Mouse (Mus musculus) liver, adult 2 months (tissue): ENCODE results near the gene Ssc5d.

Experiments
- CTCF ChIP-seq: fragments of 200-500 bp; IDR thresholded peaks from 2 replicates; pipeline ENCODE4 v1.5.1; 2011; ENCODE audit warnings: low read depth, low read length, control low read depth
- POLR2A ChIP-seq: fragments of 200-500 bp; IDR thresholded peaks from 2 replicates; pipeline ENCODE4 v1.6.1; 2011; ENCODE audit warnings: low read length, control low read depth; ENCODE audit not compliant: insufficient read depth; ENCODE audit errors: extremely low read depth

- TF ChIP-seq POLR2A (no peak), CTCF (no peak)
Measured at GRCm38 (mm10) chr7:4920496-4920895, 5.1 kb upstream of the Ssc5d start.
